ENCODE assay signal across 9 mouse cellular contexts in genomic region chr5:149527999-149528729, GRCm38 (mm10). TPM values are rescaled to one million over a fixed set of nuclear protein-coding genes. Genes with fewer than 3 reads are reported as not detected.
DNase-seq lines count a peak whose midpoint lies in the region; ATAC-seq lines count a peak whose summit lies in the region.
"Had no signal": no experiment of that assay in that cellular context is flagged by ENCODE, and none has a peak within 500 bp of the region (broad histone marks: within the 10 kb centered on the region; RNA-seq: fewer than 3 reads in every experiment).

Gene Wdr95, plus strand, starts transcription at chr5:149528679.

- peaks cover 17 to 21% of the 10 kb centered on the region in 2 experiments for H3K4me1 ChIP-seq in heart, embryonic 14.5 days (ENCODE audit: control insufficient read depth in 2 of 2, insufficient read depth in 2 of 2, low read length in 2 of 2)
- peaks cover 42% of the 10 kb centered on the region for H3K4me1 ChIP-seq in midbrain, embryonic 14.5 days (ENCODE audit: control insufficient read depth, insufficient read depth, low read length)

- H3K36me3 ChIP-seq in heart, embryonic 14.5 days (ENCODE audit: control insufficient read depth, insufficient read depth, low read length) = no peaks in the 10 kb centered on the region
- H3K36me3 ChIP-seq in midbrain, embryonic 14.5 days (ENCODE audit: control insufficient read depth, insufficient read depth, low read length) = no peaks in the 10 kb centered on the region

- no peak for ATAC-seq in heart, embryonic 14.5 days (ENCODE audit: insufficient number of reproducible peaks, insufficient read depth, low FRiP score, low read depth)
- peak; percentile 34; the same call in 1 of the 2 replicates for ATAC-seq in midbrain, embryonic 14.5 days (ENCODE audit: low FRiP score, low TSS enrichment)

- H3K4me3 ChIP-seq in heart, embryonic 14.5 days (ENCODE audit: control insufficient read depth in 1 of 2, insufficient read depth in 1 of 2, low read depth in 1 of 2, low read length in 2 of 2) = peak within 1 kb of the TSS; percentile 4 to 5; a peak in 1 of 4 replicates
- H3K4me3 ChIP-seq in midbrain, embryonic 14.5 days (replicated peaks; ENCODE audit: low read depth, low read length) = no peak within 1 kb of the TSS

- H3K27ac ChIP-seq in heart, embryonic 14.5 days (replicated peaks in 1 of 2; ENCODE audit: control insufficient read depth in 1 of 2, insufficient read depth in 1 of 2, low read depth in 2 of 2, low read length in 2 of 2) = no peak within 1 kb of the TSS
- peak within 1 kb of the TSS; percentile 85 for H3K27ac ChIP-seq in midbrain, embryonic 14.5 days (replicated peaks; ENCODE audit: low read depth, low read length)

- 48% methylated on average over 29 of the region's 29 CpGs for WGBS in heart, embryonic 14.5 days
- 15% methylated on average over 29 of the region's 29 CpGs for WGBS in midbrain, embryonic 14.5 days

- peaks cover 7% of the 10 kb centered on the region for H3K27me3 ChIP-seq in heart, embryonic 14.5 days (ENCODE audit: control insufficient read depth, insufficient read depth, low read length)
- no peaks in the 10 kb centered on the region for H3K27me3 ChIP-seq in midbrain, embryonic 14.5 days (ENCODE audit: control insufficient read depth, insufficient read depth, low read length)

- no peak for DNase-seq in heart, adult 8-10 months (ENCODE audit: low spot score)
- DNase-seq in embryo, embryonic 9.5 days (ENCODE audit: extremely low spot score) = peak; percentile 42
- peak; percentile 26 for DNase-seq in heart, postnatal 4 days
- DNase-seq in layer of hippocampus, adult 9-11 months = peak; percentile 67
- peak; percentile 86 for DNase-seq in midbrain, embryonic 14.5 days
- peak; percentile 58 for DNase-seq in testis, postnatal 10 days (ENCODE audit: low spot score)
- no peak for DNase-seq in spleen, postnatal 14 days (ENCODE audit: low spot score in 2 of 2)

- 0 out of 2 replicates have a peak, but pooled peaks cover 3% of the 10 kb centered on the region for H3K9me3 ChIP-seq in heart, embryonic 14.5 days (ENCODE audit: control insufficient read depth, low read length)
- H3K9me3 ChIP-seq in midbrain, embryonic 14.5 days (ENCODE audit: control insufficient read depth, low read length) = no peaks in the 10 kb centered on the region

- H3K4me2 ChIP-seq in heart, embryonic 14.5 days (ENCODE audit: low read length) = peak within 1 kb of the TSS; percentile 53
- peak within 1 kb of the TSS; percentile 42 for H3K4me2 ChIP-seq in midbrain, embryonic 14.5 days (ENCODE audit: low read length)

- 0 out of 2 replicates have a peak within 1 kb of the TSS, but pooled peaks have one; percentile 7 for H3K9ac ChIP-seq in heart, embryonic 14.5 days (ENCODE audit: low read length)
- no peak within 1 kb of the TSS; the same call in 1 of the 2 replicates for H3K9ac ChIP-seq in midbrain, embryonic 14.5 days (replicated peaks; ENCODE audit: low read length)

RNA-seq across cellular contexts. Expression of gene Wdr95, which starts in this region (rescaled TPM):
- polyA plus RNA-seq in heart, embryonic 14.5 days (2014; fragmentation: Nextera tagmentation; extraction: Ambion mirVana) = not detected in 2 replicates
- not detected for total RNA-seq in heart, adult 8-10 months (2022)
- under 1 TPM in 1 of 2 experiments, not detected in 1; 0.14 TPM for total RNA-seq in heart, postnatal 4 days (2021)
- 0.30 TPM in 1 of 2 replicates, not detected in the other for polyA plus RNA-seq in midbrain, embryonic 14.5 days (2014; fragmentation: Nextera tagmentation; extraction: Ambion mirVana)
- total RNA-seq: heart, postnatal 10 days had no signal

Comparison
In these comparisons a context has a peak if more than half of its experiments do, and no peak if none do; other contexts are left out.
1. Peak in DNase-seq in heart, postnatal 4 days; RNA of the gene not detected or under 1 TPM.
2. Peak in DNase-seq, ATAC-seq, H3K27ac ChIP-seq and H3K4me2 ChIP-seq in midbrain, embryonic 14.5 days; RNA of the gene not detected or under 1 TPM.
3. DNase-seq: peak in embryo, embryonic 9.5 days (single experiment), layer of hippocampus, adult 9-11 months (single experiment) and testis, postnatal 10 days (single experiment); none in heart, adult 8-10 months (single experiment) and spleen, postnatal 14 days (0 of 2).